Mouse (Mus musculus): ENCODE data around the gene Pam.
"Not testable (repeated sequence)": the region's sequence is repeated elsewhere in the genome, so short reads cannot be mapped to it uniquely, and the experiment has no call there.

Pam gene

GRCm38 (mm10) chr1:97821282-97821681 is 274.2 kb downstream of the Pam start:
- no peak for DNase-seq

GRCm38 (mm10) chr1:97809255-97809912 is 286.1 kb downstream of the Pam start:
- no peak for DNase-seq

- no peak for DNase-seq
Observed at GRCm38 (mm10) chr1:97804520-97804919, 290.9 kb downstream of the Pam start.

GRCm38 (mm10) chr1:97802207-97802902 is 293.1 kb downstream of the Pam start:
- peak in 1 of 2 experiments; percentile 1 for DNase-seq

- DNase-seq = no peak
Observed at GRCm38 (mm10) chr1:97795936-97796335, 299.5 kb downstream of the Pam start.

- no peak for DNase-seq
Observed at GRCm38 (mm10) chr1:97794110-97794509, 301.3 kb downstream of the Pam start.

- no peak for DNase-seq
Observed at GRCm38 (mm10) chr1:97788490-97788889, 307.0 kb downstream of the Pam start.

GRCm38 (mm10) chr1:97787674-97788073 is 307.8 kb downstream of the Pam start:
- DNase-seq = no peak

GRCm38 (mm10) chr1:97785685-97786393 is 309.6 kb downstream of the Pam start:
- no peak for DNase-seq

GRCm38 (mm10) chr1:97784928-97785327 is 310.5 kb downstream of the Pam start:
- DNase-seq = no peak

GRCm38 (mm10) chr1:97781674-97782073 is 313.8 kb downstream of the Pam start:
- DNase-seq = no peak

- DNase-seq = no peak
Observed at GRCm38 (mm10) chr1:97773973-97774372, 321.5 kb downstream of the Pam start.

- no peak for DNase-seq
Observed at GRCm38 (mm10) chr1:97773362-97773761, 322.1 kb downstream of the Pam start.

- DNase-seq = no peak
Observed at GRCm38 (mm10) chr1:97771727-97772126, 323.7 kb downstream of the Pam start.

- DNase-seq = no peak
Observed at GRCm38 (mm10) chr1:97771118-97771517, 324.3 kb downstream of the Pam start.

GRCm38 (mm10) chr1:97769904-97770753 is 325.3 kb downstream of the Pam start, which contains the start of the genes Gin1 and Ppip5k2:
TSS of gene Gin1 (plus strand) at chr1:97770172.
TSS of gene Ppip5k2 (minus strand) at chr1:97770411.
- DNase-seq = peak; percentile 94 to 95

GRCm38 (mm10) chr1:97769294-97769903 is 326.0 kb downstream of the Pam start:
- peak in 1 of 2 experiments; percentile 19 for DNase-seq

GRCm38 (mm10) chr1:97768906-97769293 is 326.5 kb downstream of the Pam start:
- DNase-seq = no peak

GRCm38 (mm10) chr1:97768089-97768488 is 327.4 kb downstream of the Pam start:
- no peak for DNase-seq

- not testable (repeated sequence) for DNase-seq
Observed at GRCm38 (mm10) chr1:97765712-97766111, 329.7 kb downstream of the Pam start.

- DNase-seq = no peak
Observed at GRCm38 (mm10) chr1:97761477-97761876, 334.0 kb downstream of the Pam start.

GRCm38 (mm10) chr1:97760598-97760997 is 334.8 kb downstream of the Pam start:
- DNase-seq = no peak

All from kidney, adult 8-10 months (tissue).